Mouse (Mus musculus): ENCODE data around the gene Olfr971. TPM values are rescaled to one million over a fixed set of nuclear protein-coding genes. Genes with fewer than 3 reads are reported as not detected.

Olfr971 gene
- polyA plus RNA-seq (2015; fragmentation: Illumina TruSeq; extraction: RNeasy Lipid Tissue Mini Kit (QIAGEN cat#74804); ENCODE audit: low read depth, low replicate concordance): not detected

GRCm38 (mm10) chr9:39836576-39836975, at the start of gene Olfr971:
TSS of gene Olfr971 (plus strand) at chr9:39836876.

GRCm38 (mm10) chr9:39790558-39790957, 46.1 kb upstream of the Olfr971 start, which contains the start of gene Olfr969:
TSS of gene Olfr969 (plus strand) at chr9:39790945.

GRCm38 (mm10) chr9:39808560-39808959, 28.1 kb upstream of the Olfr971 start, which contains the start of gene Olfr970:
TSS of gene Olfr970 (plus strand) at chr9:39808860.

GRCm38 (mm10) chr9:39866122-39866521, 29.4 kb downstream of the Olfr971 start, which contains the start of gene Olfr972:
TSS of gene Olfr972 (plus strand) at chr9:39866422.

Other genes starting within 250 kb of the Olfr971 start
- gene AW551984, start 232.5 kb upstream of the Olfr971 start, polyA plus RNA-seq (2015; fragmentation: Illumina TruSeq; extraction: RNeasy Lipid Tissue Mini Kit (QIAGEN cat#74804); ENCODE audit: low read depth, low replicate concordance): 10.0 TPM
- not detected for gene Olfr148, start 226.2 kb upstream of the Olfr971 start, polyA plus RNA-seq (2015; fragmentation: Illumina TruSeq; extraction: RNeasy Lipid Tissue Mini Kit (QIAGEN cat#74804); ENCODE audit: low read depth, low replicate concordance)
- not detected for gene Olfr960, start 215.5 kb upstream of the Olfr971 start, polyA plus RNA-seq (2015; fragmentation: Illumina TruSeq; extraction: RNeasy Lipid Tissue Mini Kit (QIAGEN cat#74804); ENCODE audit: low read depth, low replicate concordance)
- not detected for gene Olfr961, start 191.8 kb upstream of the Olfr971 start, polyA plus RNA-seq (2015; fragmentation: Illumina TruSeq; extraction: RNeasy Lipid Tissue Mini Kit (QIAGEN cat#74804); ENCODE audit: low read depth, low replicate concordance)
- not detected for gene Olfr963, start 169.7 kb upstream of the Olfr971 start, polyA plus RNA-seq (2015; fragmentation: Illumina TruSeq; extraction: RNeasy Lipid Tissue Mini Kit (QIAGEN cat#74804); ENCODE audit: low read depth, low replicate concordance)
- gene Olfr149, start 129.8 kb upstream of the Olfr971 start, polyA plus RNA-seq (2015; fragmentation: Illumina TruSeq; extraction: RNeasy Lipid Tissue Mini Kit (QIAGEN cat#74804); ENCODE audit: low read depth, low replicate concordance): not detected
- gene Olfr965, start 125.5 kb upstream of the Olfr971 start, polyA plus RNA-seq (2015; fragmentation: Illumina TruSeq; extraction: RNeasy Lipid Tissue Mini Kit (QIAGEN cat#74804); ENCODE audit: low read depth, low replicate concordance): not detected
- gene Olfr150, start 105.9 kb upstream of the Olfr971 start, polyA plus RNA-seq (2015; fragmentation: Illumina TruSeq; extraction: RNeasy Lipid Tissue Mini Kit (QIAGEN cat#74804); ENCODE audit: low read depth, low replicate concordance): not detected
- not detected for gene Olfr967, start 90.6 kb upstream of the Olfr971 start, polyA plus RNA-seq (2015; fragmentation: Illumina TruSeq; extraction: RNeasy Lipid Tissue Mini Kit (QIAGEN cat#74804); ENCODE audit: low read depth, low replicate concordance)
- not detected for gene Olfr968, start 53.6 kb upstream of the Olfr971 start, polyA plus RNA-seq (2015; fragmentation: Illumina TruSeq; extraction: RNeasy Lipid Tissue Mini Kit (QIAGEN cat#74804); ENCODE audit: low read depth, low replicate concordance)
- gene Olfr969, start 45.9 kb upstream of the Olfr971 start, polyA plus RNA-seq (2015; fragmentation: Illumina TruSeq; extraction: RNeasy Lipid Tissue Mini Kit (QIAGEN cat#74804); ENCODE audit: low read depth, low replicate concordance): not detected
- not detected for gene Olfr970, start 28.0 kb upstream of the Olfr971 start, polyA plus RNA-seq (2015; fragmentation: Illumina TruSeq; extraction: RNeasy Lipid Tissue Mini Kit (QIAGEN cat#74804); ENCODE audit: low read depth, low replicate concordance)
- gene Olfr972, start 29.5 kb downstream of the Olfr971 start, polyA plus RNA-seq (2015; fragmentation: Illumina TruSeq; extraction: RNeasy Lipid Tissue Mini Kit (QIAGEN cat#74804); ENCODE audit: low read depth, low replicate concordance): not detected
- not detected for gene Olfr229, start 70.5 kb downstream of the Olfr971 start, polyA plus RNA-seq (2015; fragmentation: Illumina TruSeq; extraction: RNeasy Lipid Tissue Mini Kit (QIAGEN cat#74804); ENCODE audit: low read depth, low replicate concordance)
- not detected for gene Olfr974, start 100.6 kb downstream of the Olfr971 start, polyA plus RNA-seq (2015; fragmentation: Illumina TruSeq; extraction: RNeasy Lipid Tissue Mini Kit (QIAGEN cat#74804); ENCODE audit: low read depth, low replicate concordance)
- not detected for gene Olfr975, start 115.2 kb downstream of the Olfr971 start, polyA plus RNA-seq (2015; fragmentation: Illumina TruSeq; extraction: RNeasy Lipid Tissue Mini Kit (QIAGEN cat#74804); ENCODE audit: low read depth, low replicate concordance)
- gene Olfr976, start 124.3 kb downstream of the Olfr971 start, polyA plus RNA-seq (2015; fragmentation: Illumina TruSeq; extraction: RNeasy Lipid Tissue Mini Kit (QIAGEN cat#74804); ENCODE audit: low read depth, low replicate concordance): not detected
- gene Olfr978, start 155.2 kb downstream of the Olfr971 start, polyA plus RNA-seq (2015; fragmentation: Illumina TruSeq; extraction: RNeasy Lipid Tissue Mini Kit (QIAGEN cat#74804); ENCODE audit: low read depth, low replicate concordance): not detected
- not detected for gene Olfr979, start 166.6 kb downstream of the Olfr971 start, polyA plus RNA-seq (2015; fragmentation: Illumina TruSeq; extraction: RNeasy Lipid Tissue Mini Kit (QIAGEN cat#74804); ENCODE audit: low read depth, low replicate concordance)
- not detected for gene Olfr980, start 172.7 kb downstream of the Olfr971 start, polyA plus RNA-seq (2015; fragmentation: Illumina TruSeq; extraction: RNeasy Lipid Tissue Mini Kit (QIAGEN cat#74804); ENCODE audit: low read depth, low replicate concordance)
- not detected for gene Olfr981, start 184.6 kb downstream of the Olfr971 start, polyA plus RNA-seq (2015; fragmentation: Illumina TruSeq; extraction: RNeasy Lipid Tissue Mini Kit (QIAGEN cat#74804); ENCODE audit: low read depth, low replicate concordance)
- not detected for gene Olfr982, start 237.0 kb downstream of the Olfr971 start, polyA plus RNA-seq (2015; fragmentation: Illumina TruSeq; extraction: RNeasy Lipid Tissue Mini Kit (QIAGEN cat#74804); ENCODE audit: low read depth, low replicate concordance)